Mouse (Mus musculus) myocyte (in vitro differentiated cells): Measurements from ENCODE around the gene Gng7. TPM values are rescaled to one million over a fixed set of nuclear protein-coding genes. Genes with fewer than 3 reads are reported as not detected.

Experiments used
- H3K27me3 ChIP-seq: one replicate; pipeline ENCODE4 v1.6.1; 2011; ENCODE audit not compliant: control insufficient read depth, insufficient read depth, insufficient read length
- H3K36me3 ChIP-seq: one replicate; pipeline ENCODE4 v1.6.1; 2011; ENCODE audit not compliant: control insufficient read depth, insufficient read depth
- H3K4me2 ChIP-seq: one replicate; pipeline ENCODE4 v1.6.1; 2011; ENCODE audit warnings: low read depth, control low read depth
- H3K4me3 ChIP-seq: one replicate; pipeline ENCODE4 v1.5.1; 2011; ENCODE audit warnings: mild to moderate bottlenecking, control low read depth, moderate library complexity
- H3K79me2 ChIP-seq: one replicate; pipeline ENCODE4 v1.6.1; 2011; ENCODE audit not compliant: control insufficient read depth, insufficient read depth
- H3ac ChIP-seq: one replicate; pipeline ENCODE4 v1.6.1; 2011; ENCODE audit not compliant: control insufficient read depth, insufficient read length
- CEBPB ChIP-seq: IDR thresholded peaks from 2 replicates; pipeline ENCODE4 v1.6.1; 2011; ENCODE audit warnings: mild to moderate bottlenecking, moderate library complexity; ENCODE audit not compliant: poor library complexity, insufficient read depth, severe bottlenecking
- E2F4 ChIP-seq: IDR thresholded peaks from one replicate; pipeline ENCODE4 v1.6.1; 2011; ENCODE audit warnings: mild to moderate bottlenecking, control low read depth, moderate library complexity; ENCODE audit not compliant: insufficient read depth
- MAX ChIP-seq: IDR thresholded peaks from one replicate; pipeline ENCODE4 v1.6.1; 2011; ENCODE audit warnings: low read depth, mild to moderate bottlenecking, control low read depth
- MYOD1 ChIP-seq, 3 experiments: IDR thresholded peaks; one replicate each; pipeline ENCODE4 v1.6.1; 2011; ENCODE audit warnings: control low read depth in 2 of 3, low read depth in 2 of 3, mild to moderate bottlenecking in 2 of 3, moderate library complexity in 1 of 3; ENCODE audit not compliant: insufficient read length in 2 of 3, control insufficient read depth in 1 of 3
- MYOG ChIP-seq, 3 experiments: IDR thresholded peaks; one replicate each; pipeline ENCODE4 v1.6.1; 2011; ENCODE audit warnings: control low read depth in 2 of 3, low read depth in 2 of 3, mild to moderate bottlenecking in 2 of 3; ENCODE audit not compliant: insufficient read length in 2 of 3, control insufficient read depth in 1 of 3, insufficient read depth in 1 of 3
- POLR2A ChIP-seq: IDR thresholded peaks from one replicate; pipeline ENCODE4 v1.6.1; 2011; ENCODE audit warnings: low read depth, mild to moderate bottlenecking, control low read depth, moderate library complexity; ENCODE audit not compliant: insufficient read length
- POLR2AphosphoS2 ChIP-seq: IDR thresholded peaks from one replicate; pipeline ENCODE4 v1.6.1; 2011; ENCODE audit warnings: low read depth, control low read depth; ENCODE audit not compliant: insufficient read length
- REST ChIP-seq: IDR thresholded peaks from one replicate; pipeline ENCODE4 v1.6.1; 2011; ENCODE audit warnings: mild to moderate bottlenecking, control low read depth, moderate library complexity; ENCODE audit not compliant: insufficient read depth, insufficient read length
- SRF ChIP-seq: IDR thresholded peaks from one replicate; pipeline ENCODE4 v1.6.1; 2011; ENCODE audit warnings: low read depth; ENCODE audit not compliant: control insufficient read depth, insufficient read length
- TCF12 ChIP-seq: IDR thresholded peaks from one replicate; pipeline ENCODE4 v1.6.1; 2011; ENCODE audit warnings: mild to moderate bottlenecking, control low read depth; ENCODE audit not compliant: poor library complexity, insufficient read depth, severe bottlenecking
- TCF3 ChIP-seq: IDR thresholded peaks from one replicate; pipeline ENCODE4 v1.6.1; 2011; ENCODE audit warnings: low read depth, control low read depth; ENCODE audit not compliant: insufficient read length
- USF1 ChIP-seq: IDR thresholded peaks from one replicate; pipeline ENCODE4 v1.6.1; 2011; ENCODE audit warnings: low read depth, mild to moderate bottlenecking, control low read depth, moderate library complexity
- polyA plus RNA-seq: library from polyadenylated mRNA; unstranded; fragments of >200 nt; fragmentation: generic; extraction: Trizol; gene quantifications from one replicate; pipeline ENCODE4 v1.2.1, GENCODE M21; 2012; ENCODE audit warnings: missing spikeins

Gene Gng7
- polyA plus RNA-seq, 1 experiment, result 0.47 TPM

- no peak overlapping the region for H3K4me3 ChIP-seq
- H3ac ChIP-seq, result no peak overlapping the region
- no peaks in the 10 kb centered on the region for H3K36me3 ChIP-seq
- no peak overlapping the region for H3K4me2 ChIP-seq
- no peak for TF ChIP-seq MYOD1 (IDR thresholded peaks at IDR 0.05; ENCODE audit: control insufficient read depth in 1 of 3, insufficient read length in 2 of 3, low read depth in 2 of 3)
- TF ChIP-seq REST, result no peak
- TF ChIP-seq E2F4, result no peak
- no peak for TF ChIP-seq CEBPB
- no peak for TF ChIP-seq MAX
- TF ChIP-seq POLR2AphosphoS2, result no peak
- no peak for TF ChIP-seq TCF3
- TF ChIP-seq USF1, result no peak
- no peak for TF ChIP-seq SRF
- no peak for TF ChIP-seq MYOG (IDR thresholded peaks at IDR 0.05; ENCODE audit: control insufficient read depth in 1 of 3, insufficient read depth in 1 of 3, insufficient read length in 2 of 3, low read depth in 2 of 3)
- no peak for TF ChIP-seq TCF12
- TF ChIP-seq POLR2A, result no peak
- H3K27me3 ChIP-seq, result no peaks in the 10 kb centered on the region
- no peaks in the 10 kb centered on the region for H3K79me2 ChIP-seq
Observed at GRCm38 (mm10) chr10:80962585-80962984, 52.2 kb downstream of the Gng7 start.

- no peak for TF ChIP-seq MYOD1 (IDR thresholded peaks at IDR 0.05; ENCODE audit: control insufficient read depth in 1 of 3, insufficient read length in 2 of 3, low read depth in 2 of 3)
- no peak for TF ChIP-seq SRF
- no peak for TF ChIP-seq MYOG (IDR thresholded peaks at IDR 0.05; ENCODE audit: control insufficient read depth in 1 of 3, insufficient read depth in 1 of 3, insufficient read length in 2 of 3, low read depth in 2 of 3)
- no peak for TF ChIP-seq REST
- no peak for TF ChIP-seq TCF3
- TF ChIP-seq POLR2AphosphoS2, result no peak
- TF ChIP-seq USF1, result no peak
- TF ChIP-seq E2F4, result no peak
- no peak for TF ChIP-seq MAX
- no peak for TF ChIP-seq CEBPB
Observed at GRCm38 (mm10) chr10:80962051-80962472, 52.7 kb downstream of the Gng7 start.

DNA sequence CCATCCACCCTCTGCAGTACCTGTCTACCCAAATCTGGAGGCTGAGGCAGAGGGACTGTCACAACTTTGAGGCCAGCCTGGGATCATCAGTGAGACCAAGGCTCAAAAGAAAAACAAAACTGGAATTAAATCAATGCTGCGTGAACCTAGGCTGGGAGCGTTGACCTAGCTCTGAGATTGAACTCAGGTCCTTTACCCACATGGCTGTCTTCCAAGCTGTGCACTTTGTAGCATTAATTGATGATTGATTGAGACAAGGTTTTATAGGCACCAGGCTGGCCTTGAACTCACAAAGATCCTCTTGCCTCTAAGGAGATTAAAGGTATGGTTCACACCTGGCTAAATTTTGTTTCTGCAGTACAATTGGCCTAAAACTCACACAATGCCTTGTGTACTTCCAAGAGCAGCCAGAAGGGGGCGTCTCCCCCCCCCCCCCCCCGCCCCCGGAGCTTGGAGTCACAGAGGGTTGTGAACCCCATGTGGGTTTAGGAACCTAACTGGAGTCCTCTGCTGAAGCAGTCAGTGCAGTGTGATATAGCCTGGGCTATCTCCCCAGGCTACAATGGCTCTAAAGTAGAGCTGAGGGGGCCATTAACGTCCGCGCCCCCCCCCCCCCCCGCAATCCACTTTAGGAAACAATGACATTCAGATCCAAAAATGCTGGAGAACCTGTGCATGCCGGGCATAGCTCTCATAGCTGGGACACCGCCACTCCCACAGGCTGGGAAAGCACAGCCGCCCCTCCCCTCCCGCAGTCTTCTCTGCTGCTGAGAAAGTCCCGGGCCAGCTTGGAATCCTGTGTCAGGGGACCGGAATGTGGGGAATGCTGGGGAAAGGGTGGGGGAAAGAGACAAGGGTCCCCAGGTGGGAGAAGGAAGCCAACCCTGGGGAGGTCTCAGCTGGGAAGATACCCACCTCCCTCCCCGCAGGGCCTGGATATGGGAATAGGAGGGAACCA is 53.9 kb downstream of the Gng7 start:
- peak overlapping the region; percentile 73 for H3K4me2 ChIP-seq
- H3K27me3 ChIP-seq, result no peaks in the 10 kb centered on the region
- TF ChIP-seq POLR2A, result no peak
- peak in 2 of 3 experiments; percentile 66 to 89 for TF ChIP-seq MYOG (IDR thresholded peaks at IDR 0.05; ENCODE audit: control insufficient read depth in 1 of 3, insufficient read depth in 1 of 3, insufficient read length in 2 of 3, low read depth in 2 of 3)
- no peak for TF ChIP-seq SRF
- no peak for TF ChIP-seq USF1
- TF ChIP-seq E2F4, result no peak
- peak; percentile 41 for TF ChIP-seq TCF3
- no peak for TF ChIP-seq CEBPB
- no peak for TF ChIP-seq REST
- no peak for TF ChIP-seq TCF12
- TF ChIP-seq MYOD1 (IDR thresholded peaks at IDR 0.05; ENCODE audit: control insufficient read depth in 1 of 3, insufficient read length in 2 of 3, low read depth in 2 of 3), result peak; percentile 7 to 74 (median 51)
- no peak for TF ChIP-seq POLR2AphosphoS2
- H3ac ChIP-seq, result no peak overlapping the region
- H3K36me3 ChIP-seq, result no peaks in the 10 kb centered on the region
- no peaks in the 10 kb centered on the region for H3K79me2 ChIP-seq
- H3K4me3 ChIP-seq, result peak overlapping the region; percentile 4

More at GRCm38 (mm10) chr10:80962051-80962472, 52.7 kb downstream of the Gng7 start:
- no peaks in the 10 kb centered on the region for H3K27me3 ChIP-seq
- peak overlapping the region; percentile 4 for H3K4me3 ChIP-seq
- H3K4me2 ChIP-seq, result no peak overlapping the region
- H3ac ChIP-seq, result no peak overlapping the region
- H3K36me3 ChIP-seq, result no peaks in the 10 kb centered on the region
- H3K79me2 ChIP-seq, result no peaks in the 10 kb centered on the region

- Histone ChIP-seq H3ac (no peak overlapping the region), H3K36me3 (no peaks in the 10 kb centered on the region), H3K4me3 (no peak overlapping the region), H3K79me2 (no peaks in the 10 kb centered on the region), H3K27me3 (no peaks in the 10 kb centered on the region), H3K4me2 (no peak overlapping the region)
- TF ChIP-seq SRF (no peak), TCF12 (no peak), MAX (no peak)
Observed at GRCm38 (mm10) chr10:80958979-80959637, 55.6 kb downstream of the Gng7 start.
